Mouse (Mus musculus): ENCODE measurements around the gene Efcab2. TPM values are rescaled to one million over a fixed set of nuclear protein-coding genes. Genes with fewer than 3 reads are reported as not detected.

Gene Efcab2
- total RNA-seq, 1 experiment from 2014 or later: 5.7 TPM

- ATAC-seq (replicated peaks; ENCODE audit: insufficient number of reproducible peaks, low FRiP score, low TSS enrichment, poor library complexity, severe bottlenecking): no peak
These were observed 52.1 kb downstream of the Efcab2 start for GRCm38 (mm10) chr1:178458029-178458428.

GRCm38 (mm10) chr1:178463712-178464111 is 57.8 kb downstream of the Efcab2 start:
- peak; percentile 94 for ATAC-seq (replicated peaks; ENCODE audit: insufficient number of reproducible peaks, low FRiP score, low TSS enrichment, poor library complexity, severe bottlenecking)

- ATAC-seq (replicated peaks; ENCODE audit: insufficient number of reproducible peaks, low FRiP score, low TSS enrichment, poor library complexity, severe bottlenecking): no peak
These were observed 58.3 kb downstream of the Efcab2 start for GRCm38 (mm10) chr1:178464140-178464539.

- no peak for ATAC-seq (replicated peaks; ENCODE audit: insufficient number of reproducible peaks, low FRiP score, low TSS enrichment, poor library complexity, severe bottlenecking)
These were observed 61.7 kb downstream of the Efcab2 start for GRCm38 (mm10) chr1:178467594-178467993.

GRCm38 (mm10) chr1:178468280-178468679 is 62.4 kb downstream of the Efcab2 start:
- ATAC-seq (replicated peaks; ENCODE audit: insufficient number of reproducible peaks, low FRiP score, low TSS enrichment, poor library complexity, severe bottlenecking): no peak

- no peak for ATAC-seq (replicated peaks; ENCODE audit: insufficient number of reproducible peaks, low FRiP score, low TSS enrichment, poor library complexity, severe bottlenecking)
These were observed 78.0 kb downstream of the Efcab2 start for GRCm38 (mm10) chr1:178483854-178484253.

- ATAC-seq (replicated peaks; ENCODE audit: insufficient number of reproducible peaks, low FRiP score, low TSS enrichment, poor library complexity, severe bottlenecking): no peak
These were observed 79.4 kb downstream of the Efcab2 start for GRCm38 (mm10) chr1:178485138-178485867.

- no peak for ATAC-seq (replicated peaks; ENCODE audit: insufficient number of reproducible peaks, low FRiP score, low TSS enrichment, poor library complexity, severe bottlenecking)
These were observed 80.0 kb downstream of the Efcab2 start for GRCm38 (mm10) chr1:178485868-178486220.

- ATAC-seq (replicated peaks; ENCODE audit: insufficient number of reproducible peaks, low FRiP score, low TSS enrichment, poor library complexity, severe bottlenecking): no peak
These were observed 80.9 kb downstream of the Efcab2 start for GRCm38 (mm10) chr1:178486828-178487227.

- no peak for ATAC-seq (replicated peaks; ENCODE audit: insufficient number of reproducible peaks, low FRiP score, low TSS enrichment, poor library complexity, severe bottlenecking)
These were observed 83.2 kb downstream of the Efcab2 start for GRCm38 (mm10) chr1:178489127-178489526.

GRCm38 (mm10) chr1:178491733-178492132 is 85.8 kb downstream of the Efcab2 start:
- ATAC-seq (replicated peaks; ENCODE audit: insufficient number of reproducible peaks, low FRiP score, low TSS enrichment, poor library complexity, severe bottlenecking): 0 out of 2 replicates have a peak, but pooled peaks have one; percentile 23

- no peak for ATAC-seq (replicated peaks; ENCODE audit: insufficient number of reproducible peaks, low FRiP score, low TSS enrichment, poor library complexity, severe bottlenecking)
These were observed 86.6 kb downstream of the Efcab2 start for GRCm38 (mm10) chr1:178492493-178492892.

- no peak for ATAC-seq (replicated peaks; ENCODE audit: insufficient number of reproducible peaks, low FRiP score, low TSS enrichment, poor library complexity, severe bottlenecking)
These were observed 90.3 kb downstream of the Efcab2 start for GRCm38 (mm10) chr1:178496186-178496585.

GRCm38 (mm10) chr1:178496841-178497240 is 91.0 kb downstream of the Efcab2 start:
- no peak for ATAC-seq (replicated peaks; ENCODE audit: insufficient number of reproducible peaks, low FRiP score, low TSS enrichment, poor library complexity, severe bottlenecking)

GRCm38 (mm10) chr1:178506938-178507337 is 101.1 kb downstream of the Efcab2 start:
- ATAC-seq (replicated peaks; ENCODE audit: insufficient number of reproducible peaks, low FRiP score, low TSS enrichment, poor library complexity, severe bottlenecking): no peak

GRCm38 (mm10) chr1:178512323-178513031 is 106.6 kb downstream of the Efcab2 start:
- no peak for ATAC-seq (replicated peaks; ENCODE audit: insufficient number of reproducible peaks, low FRiP score, low TSS enrichment, poor library complexity, severe bottlenecking)

- no peak for ATAC-seq (replicated peaks; ENCODE audit: insufficient number of reproducible peaks, low FRiP score, low TSS enrichment, poor library complexity, severe bottlenecking)
These were observed 108.1 kb downstream of the Efcab2 start for GRCm38 (mm10) chr1:178513954-178514353.

- no peak for ATAC-seq (replicated peaks; ENCODE audit: insufficient number of reproducible peaks, low FRiP score, low TSS enrichment, poor library complexity, severe bottlenecking)
These were observed 110.0 kb downstream of the Efcab2 start for GRCm38 (mm10) chr1:178515839-178516238.

GRCm38 (mm10) chr1:178522389-178522788 is 116.5 kb downstream of the Efcab2 start:
- no peak for ATAC-seq (replicated peaks; ENCODE audit: insufficient number of reproducible peaks, low FRiP score, low TSS enrichment, poor library complexity, severe bottlenecking)

- no peak for ATAC-seq (replicated peaks; ENCODE audit: insufficient number of reproducible peaks, low FRiP score, low TSS enrichment, poor library complexity, severe bottlenecking)
These were observed 117.3 kb downstream of the Efcab2 start for GRCm38 (mm10) chr1:178523152-178523551.
